Mouse (Mus musculus) adrenal gland, adult (tissue): Measurements from ENCODE around the gene Sox30.

Experiments used
- DNase-seq, 2 experiments: peaks; one replicate each; pipeline ENCODE4 v3.0.0; 2022 to 2023; ENCODE audit warnings: low spot score in 1 of 2; ENCODE audit not compliant: inconsistent age in 2 of 2

The Sox30 gene

GRCm38 (mm10) chr11:45979946-45980892, at the start of gene Sox30:
Gene Sox30 (plus strand): TSS chr11:45980310.
- peak; percentile 66 to 76 for DNase-seq

GRCm38 (mm10) chr11:45932771-45933170, 47.3 kb upstream of the Sox30 start:
- DNase-seq = no peak

- DNase-seq = no peak
These were observed 42.6 kb upstream of the Sox30 start for GRCm38 (mm10) chr11:45937478-45937877.

- peak in 1 of 2 experiments; percentile 65 for DNase-seq
These were observed 41.2 kb upstream of the Sox30 start for GRCm38 (mm10) chr11:45938917-45939316.

- peak; percentile 70 to 83 for DNase-seq
These were observed 37.8 kb upstream of the Sox30 start for GRCm38 (mm10) chr11:45942281-45942680.

GRCm38 (mm10) chr11:45943108-45943705, 36.9 kb upstream of the Sox30 start:
- peak; percentile 34 to 75 for DNase-seq

GRCm38 (mm10) chr11:45943891-45944642, 36.0 kb upstream of the Sox30 start:
- peak; percentile 36 to 74 for DNase-seq

GRCm38 (mm10) chr11:45944643-45945156, 35.4 kb upstream of the Sox30 start, which contains the start of gene Lsm11:
Gene Lsm11 (minus strand): TSS chr11:45944935.
- DNase-seq = peak; percentile 97 to 99

GRCm38 (mm10) chr11:45946796-45947195, 33.3 kb upstream of the Sox30 start:
- DNase-seq = no peak

- DNase-seq = no peak
These were observed 32.6 kb upstream of the Sox30 start for GRCm38 (mm10) chr11:45947491-45947890.

- peak; percentile 92 to 98 for DNase-seq
These were observed 24.9 kb upstream of the Sox30 start, which contains the start of gene Thg1l for GRCm38 (mm10) chr11:45955127-45955627. Gene Thg1l (minus strand): TSS chr11:45955494.

GRCm38 (mm10) chr11:45959598-45959997, 20.5 kb upstream of the Sox30 start:
- peak in 1 of 2 experiments; percentile 59 for DNase-seq

GRCm38 (mm10) chr11:45960003-45960402, 20.1 kb upstream of the Sox30 start:
- no peak for DNase-seq

GRCm38 (mm10) chr11:45966896-45967295, 13.2 kb upstream of the Sox30 start:
- peak in 1 of 2 experiments; percentile 65 for DNase-seq

- no peak for DNase-seq
These were observed 11.6 kb upstream of the Sox30 start for GRCm38 (mm10) chr11:45968466-45968865.

GRCm38 (mm10) chr11:45973635-45974034, 6.5 kb upstream of the Sox30 start:
- no peak for DNase-seq

- DNase-seq = peak in 1 of 2 experiments; percentile 36
These were observed 5.6 kb upstream of the Sox30 start for GRCm38 (mm10) chr11:45974466-45974865.

- DNase-seq = no peak
These were observed 4.0 kb upstream of the Sox30 start for GRCm38 (mm10) chr11:45976061-45976460.

GRCm38 (mm10) chr11:45980893-45981253, 763 bp downstream of the Sox30 start:
- DNase-seq = no peak

GRCm38 (mm10) chr11:45991604-45992003, 11.5 kb downstream of the Sox30 start:
- peak; percentile 27 to 45 for DNase-seq

- no peak for DNase-seq
These were observed 12.0 kb downstream of the Sox30 start for GRCm38 (mm10) chr11:45992087-45992486.
